Mouse (Mus musculus) heart, postnatal 0 days (tissue): Measurements from ENCODE around the gene Tex35.

Source experiments
- CTCF ChIP-seq: IDR thresholded peaks from 2 replicates; pipeline ENCODE4 v1.5.1; 2016; ENCODE audit warnings: antibody characterized with exemption, control low read depth, low read depth
- EP300 ChIP-seq: IDR thresholded peaks from 2 replicates; pipeline ENCODE4 v1.6.1; 2016; ENCODE audit warnings: antibody characterized with exemption, low read depth

GRCm38 (mm10) chr1:157117440-157117839, 9.0 kb upstream of the Tex35 start:
- TF ChIP-seq EP300 (no peak), CTCF (no peak)
